Mouse (Mus musculus) hindbrain, embryonic 12.5 days (tissue): ENCODE measurements around the gene Pde4d. TPM values are rescaled to one million over a fixed set of nuclear protein-coding genes. Genes with fewer than 3 reads are reported as not detected.
A peak's percentile ranks its signal among the peaks of the same experiment; 100 is the strongest.

Experiments used
- ATAC-seq: fragments of 200-750 bp; cut with Nextera tagmentation; 2 replicates; pipeline ENCODE4 v1.8.0; 2017; ENCODE audit warnings: moderate TSS enrichment; ENCODE audit not compliant: low FRiP score
- H3K27ac ChIP-seq: fragments of 300-500 bp; sonication (generic); 2 replicates; pipeline ENCODE4 v1.5.1; 2016; ENCODE audit warnings: mild to moderate bottlenecking
- H3K27me3 ChIP-seq: fragments of 300-500 bp; sonication (generic); 2 replicates; pipeline ENCODE4 v1.6.1; 2016; ENCODE audit warnings: mild to moderate bottlenecking
- H3K36me3 ChIP-seq: fragments of 300-500 bp; sonication (generic); 2 replicates; pipeline ENCODE4 v1.6.1; 2016; ENCODE audit warnings: mild to moderate bottlenecking
- H3K4me1 ChIP-seq: fragments of 300-500 bp; sonication (generic); 2 replicates; pipeline ENCODE4 v1.6.1; 2016
- H3K4me2 ChIP-seq: fragments of 300-500 bp; sonication (generic); replicated peaks from 2 replicates; pipeline ENCODE4 v1.6.1; 2016; ENCODE audit warnings: mild to moderate bottlenecking
- H3K4me3 ChIP-seq: fragments of 300-500 bp; sonication (generic); 2 replicates; pipeline ENCODE4 v1.5.1; 2016; ENCODE audit warnings: mild to moderate bottlenecking
- H3K9ac ChIP-seq: fragments of 300-500 bp; sonication (generic); 2 replicates; pipeline ENCODE4 v1.6.1; 2016; ENCODE audit warnings: mild to moderate bottlenecking, moderate library complexity
- H3K9me3 ChIP-seq: fragments of 300-500 bp; sonication (generic); replicated peaks from 2 replicates; pipeline ENCODE4 v1.6.1; 2016; ENCODE audit warnings: mild to moderate bottlenecking
- WGBS: fragments of 180-500 bp; shearing (Covaris S2); methylation state at CpG from one replicate; pipeline ENCODE4 v1.1.7; 2016; 5-methylcytosine and 5-hydroxymethylcytosine counted together
- polyA plus RNA-seq: library from polyadenylated mRNA; unstranded; fragments of >200 nt; fragmentation: Nextera tagmentation; extraction: Ambion mirVana; gene quantifications from 2 replicates; pipeline ENCODE4 v1.2.1, GENCODE M21; 2016

Gene Pde4d
- polyA plus RNA-seq, 1 experiment from 2014 or later = 20.6 TPM

DNA sequence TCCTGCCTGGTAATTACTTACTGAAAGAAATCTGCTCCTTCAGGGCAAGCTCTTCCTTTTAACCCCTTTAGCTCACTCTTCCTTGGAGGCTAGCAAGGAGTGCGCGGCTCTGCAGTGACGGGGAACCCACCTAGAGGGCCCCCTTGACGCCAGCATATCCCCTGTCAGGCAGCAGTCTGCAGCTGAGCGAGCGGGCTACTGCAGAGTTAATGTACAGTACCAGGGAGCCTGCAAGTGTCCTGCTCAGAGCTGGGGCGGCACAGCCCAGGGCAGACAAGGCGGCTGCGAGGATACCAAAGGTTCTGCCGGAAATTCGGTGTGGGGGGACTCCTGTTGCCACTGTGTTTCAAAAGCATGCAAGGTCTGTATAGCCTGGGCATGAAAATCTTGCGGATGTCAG lies 991.1 kb downstream of the Pde4d start:
- WGBS = under 1% methylated on average over 12 of the region's 12 CpGs
- Histone ChIP-seq H3K4me3 (peak overlapping the region; percentile 48), H3K9ac (peak overlapping the region; percentile 71), H3K27ac (peak overlapping the region; percentile 91), H3K27me3 (no peaks in the 10 kb centered on the region), H3K4me1 (peaks cover 25% of the 10 kb centered on the region), H3K36me3 (no peaks in the 10 kb centered on the region), H3K4me2 (peak overlapping the region; percentile 56), H3K9me3 (no peaks in the 10 kb centered on the region)
- ATAC-seq = peak; percentile 99

DNA sequence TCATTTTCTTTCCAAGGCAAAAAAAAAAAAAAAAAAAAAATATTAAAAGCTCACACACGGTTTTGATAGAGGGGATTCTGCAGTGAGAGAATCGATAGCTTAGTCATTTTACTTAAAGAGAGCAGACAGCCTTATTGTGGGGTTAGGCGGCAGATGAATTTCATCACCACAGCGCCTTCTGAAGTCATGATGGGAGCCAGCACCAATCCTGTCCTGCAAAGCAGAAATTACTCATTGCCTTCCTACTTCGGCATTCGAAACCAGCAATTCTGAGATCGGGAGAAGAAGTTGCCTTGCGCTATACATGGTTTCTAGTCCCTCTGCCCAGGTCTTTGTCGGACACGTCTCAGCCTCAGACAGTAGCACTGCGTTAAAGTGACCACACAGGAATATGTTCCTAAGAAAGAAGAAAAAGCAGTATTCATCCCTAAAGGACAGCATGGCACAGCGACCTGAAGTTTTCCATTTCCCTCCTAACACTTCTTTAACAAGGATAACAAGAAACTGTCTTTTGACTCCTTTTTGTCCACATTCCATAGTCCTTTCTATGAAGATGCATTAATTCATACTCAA lies 991.7 kb downstream of the Pde4d start:
- peak; percentile 27; the same call in 1 of the 2 replicates for ATAC-seq

GRCm38 (mm10) chr13:109446138-109446537 lies 996.4 kb downstream of the Pde4d start:
- no peak overlapping the region for H3K27ac ChIP-seq
- peaks cover 24% of the 10 kb centered on the region; the same call in 1 of the 2 replicates for H3K4me1 ChIP-seq
- WGBS = 88% methylated on average over 7 of the region's 7 CpGs
- H3K36me3 ChIP-seq = no peaks in the 10 kb centered on the region
- no peak overlapping the region for H3K9ac ChIP-seq
- H3K4me2 ChIP-seq = peak overlapping the region; percentile 56; the same call in 1 of the 2 replicates
- no peaks in the 10 kb centered on the region for H3K9me3 ChIP-seq
- H3K27me3 ChIP-seq = no peaks in the 10 kb centered on the region
- H3K4me3 ChIP-seq = no peak overlapping the region
- no peak for ATAC-seq

More for the DNA sequence above, 991.7 kb downstream of the Pde4d start:
- H3K4me2 ChIP-seq = peak overlapping the region; percentile 56
- H3K9ac ChIP-seq = peak overlapping the region; percentile 71
- no peaks in the 10 kb centered on the region for H3K36me3 ChIP-seq
- no peaks in the 10 kb centered on the region for H3K9me3 ChIP-seq
- peak overlapping the region; percentile 91 for H3K27ac ChIP-seq
- no peaks in the 10 kb centered on the region for H3K27me3 ChIP-seq
- WGBS = 35% methylated on average over 12 of the region's 12 CpGs
- H3K4me1 ChIP-seq = peaks cover 28% of the 10 kb centered on the region
- peak overlapping the region; percentile 48 for H3K4me3 ChIP-seq

GRCm38 (mm10) chr13:109448121-109448520 lies 998.4 kb downstream of the Pde4d start:
- no peak overlapping the region for H3K4me3 ChIP-seq
- no peak for ATAC-seq

GRCm38 (mm10) chr13:109474344-109474743 lies 1024.6 kb downstream of the Pde4d start:
- Histone ChIP-seq H3K4me2 (no peak overlapping the region), H3K9me3 (no peaks in the 10 kb centered on the region), H3K4me1 (no peaks in the 10 kb centered on the region), H3K27me3 (no peaks in the 10 kb centered on the region), H3K4me3 (no peak overlapping the region), H3K27ac (no peak overlapping the region), H3K36me3 (no peaks in the 10 kb centered on the region), H3K9ac (no peak overlapping the region)
- no peak for ATAC-seq

More at GRCm38 (mm10) chr13:109448121-109448520, 998.4 kb downstream of the Pde4d start:
- Histone ChIP-seq H3K27ac (no peak overlapping the region), H3K9ac (no peak overlapping the region), H3K36me3 (no peaks in the 10 kb centered on the region), H3K9me3 (no peaks in the 10 kb centered on the region), H3K4me2 (no peak overlapping the region), H3K4me1 (peaks cover 21% of the 10 kb centered on the region; the same call in 1 of the 2 replicates), H3K27me3 (no peaks in the 10 kb centered on the region)
- 81% methylated on average over 5 of the region's 5 CpGs for WGBS

- Histone ChIP-seq H3K9me3 (no peaks in the 10 kb centered on the region), H3K36me3 (no peaks in the 10 kb centered on the region), H3K27ac (no peak overlapping the region), H3K27me3 (no peaks in the 10 kb centered on the region), H3K4me1 (no peaks in the 10 kb centered on the region), H3K4me3 (no peak overlapping the region), H3K9ac (no peak overlapping the region), H3K4me2 (no peak overlapping the region)
- no peak for ATAC-seq
- 40% methylated on average over 7 of the region's 7 CpGs for WGBS
Observed at GRCm38 (mm10) chr13:109481446-109481845, 1031.7 kb downstream of the Pde4d start.

- Histone ChIP-seq H3K27ac (no peak overlapping the region), H3K4me2 (no peak overlapping the region), H3K9me3 (no peaks in the 10 kb centered on the region), H3K9ac (no peak overlapping the region), H3K36me3 (no peaks in the 10 kb centered on the region), H3K4me3 (no peak overlapping the region), H3K27me3 (no peaks in the 10 kb centered on the region), H3K4me1 (peaks cover 7% of the 10 kb centered on the region; the same call in 1 of the 2 replicates)
- 57% methylated on average over 6 of the region's 6 CpGs for WGBS
- ATAC-seq = no peak
Observed at GRCm38 (mm10) chr13:109486166-109486565, 1036.4 kb downstream of the Pde4d start.

GRCm38 (mm10) chr13:109487378-109487777 lies 1037.6 kb downstream of the Pde4d start:
- ATAC-seq = no peak
- no peak overlapping the region for H3K4me2 ChIP-seq
- H3K4me3 ChIP-seq = no peak overlapping the region
- no peaks in the 10 kb centered on the region for H3K9me3 ChIP-seq
- peaks cover 8% of the 10 kb centered on the region; the same call in 1 of the 2 replicates for H3K4me1 ChIP-seq
- no peaks in the 10 kb centered on the region for H3K36me3 ChIP-seq
- H3K27ac ChIP-seq = no peak overlapping the region
- H3K27me3 ChIP-seq = no peaks in the 10 kb centered on the region
- 56% methylated on average over 2 of the region's 2 CpGs for WGBS
- no peak overlapping the region for H3K9ac ChIP-seq

DNA sequence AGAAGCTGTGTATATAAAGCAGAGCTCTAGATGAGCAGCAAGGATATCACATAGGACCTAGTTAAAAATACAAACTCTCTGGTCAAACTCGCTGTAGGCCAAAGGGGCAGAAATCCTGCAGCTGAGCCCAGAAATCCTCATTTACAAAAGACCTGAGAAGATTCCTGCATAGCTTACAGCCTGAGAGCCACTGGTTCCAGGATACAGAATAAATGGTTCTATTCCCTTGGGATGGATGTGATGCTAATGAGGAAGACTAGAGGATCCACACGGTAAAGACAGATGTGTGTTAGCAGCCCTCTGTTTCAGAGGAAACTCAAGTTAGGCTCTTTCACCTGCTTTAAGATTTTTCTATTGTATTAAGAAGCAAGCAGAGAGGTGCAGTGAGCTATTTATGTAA lies 1041.1 kb downstream of the Pde4d start:
- Histone ChIP-seq H3K4me2 (no peak overlapping the region), H3K36me3 (no peaks in the 10 kb centered on the region), H3K9me3 (no peaks in the 10 kb centered on the region), H3K27me3 (no peaks in the 10 kb centered on the region), H3K4me3 (no peak overlapping the region), H3K27ac (peak overlapping the region; percentile 60; the same call in 1 of the 2 replicates), H3K4me1 (peaks cover 9% of the 10 kb centered on the region; the same call in 1 of the 2 replicates), H3K9ac (no peak overlapping the region)
- 0 out of 2 replicates have a peak, but pooled peaks have one; percentile 63 for ATAC-seq
- 30% methylated on average over 2 of the region's 2 CpGs for WGBS

GRCm38 (mm10) chr13:109491829-109492228 lies 1042.1 kb downstream of the Pde4d start:
- H3K9ac ChIP-seq = no peak overlapping the region
- no peaks in the 10 kb centered on the region for H3K27me3 ChIP-seq
- no peaks in the 10 kb centered on the region for H3K9me3 ChIP-seq
- no peak for ATAC-seq
- peaks cover 9% of the 10 kb centered on the region; the same call in 1 of the 2 replicates for H3K4me1 ChIP-seq
- WGBS = 47% methylated on average over 4 of the region's 4 CpGs
- H3K36me3 ChIP-seq = no peaks in the 10 kb centered on the region
- no peak overlapping the region for H3K4me3 ChIP-seq
- no peak overlapping the region for H3K27ac ChIP-seq
- H3K4me2 ChIP-seq = no peak overlapping the region

- no peaks in the 10 kb centered on the region for H3K36me3 ChIP-seq
- no peaks in the 10 kb centered on the region for H3K27me3 ChIP-seq
- ATAC-seq = no peak
- no peak overlapping the region for H3K4me3 ChIP-seq
- no peaks in the 10 kb centered on the region for H3K4me1 ChIP-seq
- 87% methylated on average over 9 of the region's 9 CpGs for WGBS
- no peak overlapping the region for H3K27ac ChIP-seq
- no peak overlapping the region for H3K9ac ChIP-seq
- H3K4me2 ChIP-seq = no peak overlapping the region
- H3K9me3 ChIP-seq = no peaks in the 10 kb centered on the region
Observed at GRCm38 (mm10) chr13:109500336-109500735, 1050.6 kb downstream of the Pde4d start.

DNA sequence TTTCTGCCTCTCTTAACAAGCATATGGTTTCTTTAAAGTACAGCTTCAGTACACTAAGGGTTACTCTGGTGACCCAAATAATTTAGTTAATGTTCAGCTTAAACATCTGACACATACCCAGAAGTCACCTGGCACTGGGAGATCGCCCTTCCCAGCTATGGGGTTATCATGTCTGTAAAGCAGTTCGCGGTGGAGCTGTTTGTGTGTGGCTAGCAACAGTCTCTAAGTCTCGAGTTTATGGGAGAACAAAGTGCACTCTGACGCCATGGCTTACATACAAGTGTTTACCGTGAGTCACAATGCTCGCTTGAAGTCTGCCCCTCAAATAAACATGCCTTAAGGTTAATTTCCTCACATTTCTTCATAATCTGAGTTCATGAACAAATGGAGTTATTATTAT lies 1053.0 kb downstream of the Pde4d start:
- no peaks in the 10 kb centered on the region for H3K27me3 ChIP-seq
- 91% methylated on average over 7 of the region's 7 CpGs for WGBS
- no peak overlapping the region for H3K27ac ChIP-seq
- no peak for ATAC-seq
- no peaks in the 10 kb centered on the region for H3K36me3 ChIP-seq
- no peak overlapping the region for H3K4me2 ChIP-seq
- no peak overlapping the region for H3K9ac ChIP-seq
- no peak overlapping the region for H3K4me3 ChIP-seq
- no peaks in the 10 kb centered on the region for H3K4me1 ChIP-seq
- H3K9me3 ChIP-seq = no peaks in the 10 kb centered on the region

DNA sequence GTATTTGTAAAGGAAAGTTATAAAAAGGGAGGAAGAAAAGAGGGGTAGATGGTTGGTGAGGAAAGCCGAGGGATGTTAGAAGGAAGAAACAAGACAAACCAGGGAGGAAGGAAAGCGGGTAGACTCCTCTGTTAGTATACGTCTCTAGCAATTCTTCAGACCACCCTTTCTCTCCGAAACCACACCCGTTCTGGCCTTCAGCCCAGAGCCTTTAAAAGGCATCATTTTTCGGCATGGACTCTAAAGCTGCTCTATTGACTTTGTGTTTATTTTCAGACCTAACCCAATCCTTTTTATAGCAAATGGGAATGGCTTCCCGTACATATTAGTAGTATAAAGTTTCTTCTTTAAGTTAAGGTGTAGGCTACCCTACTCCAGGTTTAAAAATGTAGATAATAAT lies 1057.0 kb downstream of the Pde4d start:
- no peak overlapping the region for H3K4me3 ChIP-seq
- no peak overlapping the region for H3K4me2 ChIP-seq
- no peak overlapping the region for H3K27ac ChIP-seq
- ATAC-seq = no peak
- H3K4me1 ChIP-seq = no peaks in the 10 kb centered on the region
- no peaks in the 10 kb centered on the region for H3K36me3 ChIP-seq
- H3K27me3 ChIP-seq = no peaks in the 10 kb centered on the region
- WGBS = 96% methylated on average over 7 of the region's 7 CpGs
- no peaks in the 10 kb centered on the region for H3K9me3 ChIP-seq
- H3K9ac ChIP-seq = no peak overlapping the region
